Mouse (Mus musculus) right cerebral cortex, postnatal 25 days (tissue): ENCODE results near the gene Cacna1g.
"Not testable (repeated sequence)": the region's sequence is repeated elsewhere in the genome, so short reads cannot be mapped to it uniquely, and the experiment has no call there.

Experiments used
- DNase-seq: peaks from one replicate; pipeline ENCODE4 v3.0.0; 2022

Gene Cacna1g

GRCm38 (mm10) chr11:94402029-94402428 is 72.0 kb downstream of the Cacna1g start:
- not testable (repeated sequence) for DNase-seq

GRCm38 (mm10) chr11:94400996-94401395 is 73.0 kb downstream of the Cacna1g start:
- DNase-seq, result no peak

- no peak for DNase-seq
Observed at GRCm38 (mm10) chr11:94394107-94394506, 79.9 kb downstream of the Cacna1g start.

- DNase-seq, result not testable (repeated sequence)
Observed at GRCm38 (mm10) chr11:94393490-94393889, 80.5 kb downstream of the Cacna1g start.

- no peak for DNase-seq
Observed at GRCm38 (mm10) chr11:94392672-94393109, 81.3 kb downstream of the Cacna1g start, which contains the start of gene Abcc3. TSS of gene Abcc3 (minus strand) at chr11:94392997.

- no peak for DNase-seq
Observed at GRCm38 (mm10) chr11:94391661-94392060, 82.3 kb downstream of the Cacna1g start.

GRCm38 (mm10) chr11:94390825-94391224 is 83.2 kb downstream of the Cacna1g start:
- DNase-seq, result no peak

GRCm38 (mm10) chr11:94389724-94390396 is 84.1 kb downstream of the Cacna1g start:
- DNase-seq, result no peak

GRCm38 (mm10) chr11:94389021-94389420 is 85.0 kb downstream of the Cacna1g start:
- DNase-seq, result no peak

- DNase-seq, result no peak
Observed at GRCm38 (mm10) chr11:94387756-94388155, 86.2 kb downstream of the Cacna1g start.

GRCm38 (mm10) chr11:94385977-94386771 is 87.8 kb downstream of the Cacna1g start:
- DNase-seq, result no peak

GRCm38 (mm10) chr11:94379736-94380135 is 94.3 kb downstream of the Cacna1g start:
- no peak for DNase-seq

GRCm38 (mm10) chr11:94379061-94379460 is 94.9 kb downstream of the Cacna1g start:
- no peak for DNase-seq

GRCm38 (mm10) chr11:94374276-94374948 is 99.6 kb downstream of the Cacna1g start:
- no peak for DNase-seq

- no peak for DNase-seq
Observed at GRCm38 (mm10) chr11:94370809-94371208, 103.2 kb downstream of the Cacna1g start.

- DNase-seq, result no peak
Observed at GRCm38 (mm10) chr11:94369981-94370380, 104.0 kb downstream of the Cacna1g start.

- no peak for DNase-seq
Observed at GRCm38 (mm10) chr11:94365340-94365739, 108.7 kb downstream of the Cacna1g start.

GRCm38 (mm10) chr11:94363690-94364089 is 110.3 kb downstream of the Cacna1g start:
- DNase-seq, result no peak

GRCm38 (mm10) chr11:94362101-94362500 is 111.9 kb downstream of the Cacna1g start:
- DNase-seq, result no peak

GRCm38 (mm10) chr11:94361166-94361870 is 112.7 kb downstream of the Cacna1g start:
- no peak for DNase-seq

GRCm38 (mm10) chr11:94359168-94359567 is 114.8 kb downstream of the Cacna1g start:
- DNase-seq, result no peak
